Mouse (Mus musculus): Measurements from ENCODE around the gene Lima1. TPM values are rescaled to one million over a fixed set of nuclear protein-coding genes. Genes with fewer than 3 reads are reported as not detected.

The Lima1 gene
- polyA plus RNA-seq, 1 experiment from 2014 or later = 77.1 TPM

DNA sequence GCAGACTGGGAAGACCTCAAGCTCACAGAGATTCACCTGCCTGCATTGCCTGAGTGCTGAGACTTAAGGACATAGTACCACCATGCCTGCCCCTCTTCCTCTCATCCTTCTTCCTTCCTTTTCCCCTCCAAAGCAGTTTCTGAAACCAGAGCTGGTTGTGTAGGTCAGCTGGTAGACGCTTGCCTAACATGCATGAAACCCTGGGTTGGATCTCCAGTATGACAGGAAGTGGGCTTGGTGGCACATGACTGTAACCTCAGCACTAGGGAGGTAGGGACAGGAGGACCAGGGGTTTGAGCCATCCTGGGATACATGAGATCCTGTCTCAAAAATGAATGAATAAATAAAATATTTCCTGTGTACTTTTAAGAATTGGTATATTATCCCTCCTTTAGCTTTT is 32.3 kb upstream of the Lima1 start:
- TF ChIP-seq EP300 (optimal IDR thresholded peaks at IDR 0.05) = no peak
- Histone ChIP-seq H3K4me3 (ENCODE audit: low read depth, low read length) (no peak overlapping the region), H3K36me3 (ENCODE audit: control insufficient read depth, insufficient read depth, low read length) (no peaks in the 10 kb centered on the region), H3K4me2 (replicated peaks; ENCODE audit: low read depth) (no peak overlapping the region), H3K4me1 (replicated peaks; ENCODE audit: control insufficient read depth, insufficient read depth) (no peaks in the 10 kb centered on the region), H3K27me3 (ENCODE audit: control insufficient read depth, insufficient read depth, low read length) (no peaks in the 10 kb centered on the region), H3K9ac (ENCODE audit: low read length) (no peak overlapping the region), H3K27ac (replicated peaks) (0 out of 2 replicates have a peak overlapping the region, but pooled peaks have one; percentile 13), H3K9me3 (ENCODE audit: control insufficient read depth, low read length) (no peaks in the 10 kb centered on the region)
- WGBS = 58% methylated on average over 1 of the region's 1 CpGs
- no peak for DNase-seq (ENCODE audit: low spot score)
- peak; percentile 1; the same call in 1 of the 2 replicates for ATAC-seq (ENCODE audit: low FRiP score, low TSS enrichment)

DNA sequence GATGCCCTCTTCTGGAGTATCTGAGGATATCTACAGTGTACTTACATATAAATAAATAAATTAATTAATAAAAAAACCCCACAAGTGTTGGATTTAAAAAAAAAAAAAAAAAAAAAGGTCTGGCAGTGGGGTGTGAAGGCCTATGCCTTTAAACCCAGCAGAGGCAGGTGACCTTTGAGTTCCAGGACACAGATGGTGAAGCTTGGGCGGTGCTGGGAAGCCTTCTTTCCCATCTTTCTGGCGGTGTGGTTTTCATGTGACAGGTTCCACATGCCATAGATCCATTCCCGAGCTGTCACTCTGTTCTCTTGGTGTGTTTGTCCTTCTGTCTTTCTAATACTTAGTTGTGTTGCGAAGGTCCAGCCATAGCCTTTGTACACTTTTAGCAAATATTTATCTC is 31.8 kb upstream of the Lima1 start:
- ATAC-seq (ENCODE audit: low FRiP score, low TSS enrichment) (peak; percentile 24; the same call in 1 of the 2 replicates), DNase-seq (ENCODE audit: low spot score) (no peak)
- TF ChIP-seq CTCF (IDR thresholded peaks at IDR 0.05; ENCODE audit: low read depth) (no peak), EP300 (optimal IDR thresholded peaks at IDR 0.05) (no peak)
- whole genome bisulfite sequencing = 53% methylated on average over 4 of the region's 4 CpGs
- Histone ChIP-seq H3K27me3 (ENCODE audit: control insufficient read depth, insufficient read depth, low read length) (no peaks in the 10 kb centered on the region), H3K4me3 (ENCODE audit: low read depth, low read length) (no peak overlapping the region), H3K4me1 (replicated peaks; ENCODE audit: control insufficient read depth, insufficient read depth) (no peaks in the 10 kb centered on the region), H3K9me3 (ENCODE audit: control insufficient read depth, low read length) (no peaks in the 10 kb centered on the region), H3K27ac (replicated peaks) (0 out of 2 replicates have a peak overlapping the region, but pooled peaks have one; percentile 13), H3K36me3 (ENCODE audit: control insufficient read depth, insufficient read depth, low read length) (no peaks in the 10 kb centered on the region), H3K4me2 (replicated peaks; ENCODE audit: low read depth) (no peak overlapping the region), H3K9ac (ENCODE audit: low read length) (no peak overlapping the region)

DNA sequence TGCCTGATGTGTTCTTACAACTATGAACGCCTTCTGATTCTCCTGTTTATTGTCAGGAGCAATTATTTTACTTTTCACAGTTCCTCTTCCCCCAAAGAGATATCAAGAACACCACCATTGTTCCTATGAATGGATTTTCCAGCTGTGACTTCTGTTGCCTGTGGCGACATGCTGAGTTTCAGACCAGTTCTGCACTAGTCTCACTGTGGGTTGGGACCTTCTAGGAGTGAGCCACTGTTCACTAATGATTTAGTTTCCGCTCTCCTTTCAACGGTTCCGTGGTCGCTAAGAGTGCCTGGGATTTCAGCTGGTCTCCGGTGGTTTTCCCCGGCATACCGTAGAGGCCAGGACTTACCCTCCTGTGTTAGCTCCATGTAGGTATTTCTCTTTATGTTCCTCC is 29.6 kb upstream of the Lima1 start:
- WGBS = 71% methylated on average over 9 of the region's 9 CpGs
- Histone ChIP-seq H3K27ac (replicated peaks) (no peak overlapping the region), H3K4me2 (replicated peaks; ENCODE audit: low read depth) (no peak overlapping the region), H3K27me3 (ENCODE audit: control insufficient read depth, insufficient read depth, low read length) (no peaks in the 10 kb centered on the region), H3K4me3 (ENCODE audit: low read depth, low read length) (no peak overlapping the region), H3K9ac (ENCODE audit: low read length) (no peak overlapping the region), H3K36me3 (ENCODE audit: control insufficient read depth, insufficient read depth, low read length) (no peaks in the 10 kb centered on the region), H3K4me1 (replicated peaks; ENCODE audit: control insufficient read depth, insufficient read depth) (no peaks in the 10 kb centered on the region), H3K9me3 (ENCODE audit: control insufficient read depth, low read length) (no peaks in the 10 kb centered on the region)
- TF ChIP-seq CTCF (IDR thresholded peaks at IDR 0.05; ENCODE audit: low read depth) = no peak
- TF ChIP-seq EP300 (optimal IDR thresholded peaks at IDR 0.05) = no peak
- ATAC-seq (ENCODE audit: low FRiP score, low TSS enrichment) (no peak), DNase-seq (ENCODE audit: low spot score) (no peak)

DNA sequence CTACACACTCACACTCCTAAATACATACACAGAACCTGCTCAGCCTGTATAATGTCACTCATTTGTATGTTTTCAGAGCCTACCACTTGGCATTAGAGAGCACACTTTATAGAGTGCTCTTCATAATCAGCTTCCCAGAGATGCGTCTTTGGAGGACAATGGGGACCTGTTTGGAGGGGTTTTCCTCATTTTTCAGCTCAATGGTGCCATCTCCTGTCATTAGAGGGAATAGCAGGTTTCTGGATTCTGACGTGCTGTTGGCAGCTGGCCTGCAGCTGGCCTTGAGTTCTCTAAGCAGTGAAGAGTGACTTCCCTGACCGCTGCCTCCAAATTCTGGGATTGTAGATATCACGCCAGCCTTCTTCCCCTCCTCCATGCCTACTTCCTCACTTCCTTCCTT is 29.1 kb upstream of the Lima1 start:
- WGBS = 4% methylated on average over 4 of the region's 4 CpGs
- H3K36me3 ChIP-seq (ENCODE audit: control insufficient read depth, insufficient read depth, low read length) = no peaks in the 10 kb centered on the region
- TF ChIP-seq EP300 (optimal IDR thresholded peaks at IDR 0.05) (no peak), CTCF (IDR thresholded peaks at IDR 0.05; ENCODE audit: low read depth) (peak; percentile 94)
- H3K4me2 ChIP-seq (replicated peaks; ENCODE audit: low read depth) = no peak overlapping the region
- H3K9me3 ChIP-seq (ENCODE audit: control insufficient read depth, low read length) = no peaks in the 10 kb centered on the region
- ATAC-seq (ENCODE audit: low FRiP score, low TSS enrichment) = peak; percentile 41; the same call in 1 of the 2 replicates
- no peaks in the 10 kb centered on the region for H3K4me1 ChIP-seq (replicated peaks; ENCODE audit: control insufficient read depth, insufficient read depth)
- no peak overlapping the region for H3K9ac ChIP-seq (ENCODE audit: low read length)
- no peak overlapping the region for H3K4me3 ChIP-seq (ENCODE audit: low read depth, low read length)
- DNase-seq (ENCODE audit: low spot score) = peak; percentile 74
- no peaks in the 10 kb centered on the region for H3K27me3 ChIP-seq (ENCODE audit: control insufficient read depth, insufficient read depth, low read length)
- H3K27ac ChIP-seq (replicated peaks) = no peak overlapping the region

DNA sequence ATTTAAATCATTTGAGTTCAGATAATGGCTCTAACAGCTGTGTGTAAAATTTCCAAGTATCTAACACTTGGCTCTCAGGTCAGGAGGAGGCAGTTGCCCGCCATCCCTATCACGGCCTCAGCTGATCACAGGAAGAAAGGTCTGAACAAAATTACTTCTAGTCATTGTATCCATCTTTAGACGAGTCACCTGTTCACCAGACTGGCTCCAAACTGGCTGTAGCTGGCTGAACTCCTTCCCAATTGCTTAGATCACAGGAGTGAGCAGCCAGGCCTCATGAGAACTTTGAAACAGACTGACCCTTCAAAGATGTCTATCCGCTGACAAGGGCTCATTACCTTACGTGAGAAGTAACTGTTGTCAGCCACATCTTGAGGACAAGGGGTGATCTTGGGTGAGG is 28.0 kb upstream of the Lima1 start:
- Histone ChIP-seq H3K27me3 (ENCODE audit: control insufficient read depth, insufficient read depth, low read length) (no peaks in the 10 kb centered on the region), H3K4me2 (replicated peaks; ENCODE audit: low read depth) (no peak overlapping the region), H3K4me1 (replicated peaks; ENCODE audit: control insufficient read depth, insufficient read depth) (no peaks in the 10 kb centered on the region), H3K9me3 (ENCODE audit: control insufficient read depth, low read length) (no peaks in the 10 kb centered on the region), H3K4me3 (ENCODE audit: low read depth, low read length) (no peak overlapping the region), H3K9ac (ENCODE audit: low read length) (no peak overlapping the region), H3K36me3 (ENCODE audit: control insufficient read depth, insufficient read depth, low read length) (no peaks in the 10 kb centered on the region), H3K27ac (replicated peaks) (no peak overlapping the region)
- TF ChIP-seq CTCF (IDR thresholded peaks at IDR 0.05; ENCODE audit: low read depth) (no peak), EP300 (optimal IDR thresholded peaks at IDR 0.05) (no peak)
- DNase-seq (ENCODE audit: low spot score) = no peak
- no peak for ATAC-seq (ENCODE audit: low FRiP score, low TSS enrichment)
- 80% methylated on average over 5 of the region's 5 CpGs for WGBS

DNA sequence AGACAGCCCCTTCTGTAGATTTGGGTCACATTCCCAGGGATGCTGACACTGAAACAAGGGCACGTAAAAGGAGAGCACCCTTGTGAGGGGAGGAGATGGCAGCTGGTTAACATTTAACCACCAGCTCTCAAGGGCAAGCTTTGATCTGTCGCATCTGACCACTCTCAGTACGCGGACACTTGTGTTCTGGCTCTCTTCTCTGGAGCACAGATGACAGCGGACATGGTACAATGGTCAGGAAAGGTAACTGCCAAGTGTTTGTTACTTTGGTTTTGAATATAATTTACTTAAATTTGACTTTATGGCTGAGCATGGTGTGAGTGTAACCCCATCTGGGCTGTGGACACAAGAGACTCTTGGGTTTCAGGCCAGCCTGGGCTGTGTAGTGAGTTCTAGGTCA is 27.5 kb upstream of the Lima1 start:
- no peaks in the 10 kb centered on the region for H3K27me3 ChIP-seq (ENCODE audit: control insufficient read depth, insufficient read depth, low read length)
- ATAC-seq (ENCODE audit: low FRiP score, low TSS enrichment) = no peak
- H3K9ac ChIP-seq (ENCODE audit: low read length) = no peak overlapping the region
- no peak for TF ChIP-seq EP300 (optimal IDR thresholded peaks at IDR 0.05)
- no peak for TF ChIP-seq CTCF (IDR thresholded peaks at IDR 0.05; ENCODE audit: low read depth)
- no peak overlapping the region for H3K4me2 ChIP-seq (replicated peaks; ENCODE audit: low read depth)
- no peaks in the 10 kb centered on the region for H3K9me3 ChIP-seq (ENCODE audit: control insufficient read depth, low read length)
- WGBS = 78% methylated on average over 5 of the region's 5 CpGs
- DNase-seq (ENCODE audit: low spot score) = no peak
- H3K4me3 ChIP-seq (ENCODE audit: low read depth, low read length) = no peak overlapping the region
- no peak overlapping the region for H3K27ac ChIP-seq (replicated peaks)
- no peaks in the 10 kb centered on the region for H3K4me1 ChIP-seq (replicated peaks; ENCODE audit: control insufficient read depth, insufficient read depth)
- H3K36me3 ChIP-seq (ENCODE audit: control insufficient read depth, insufficient read depth, low read length) = no peaks in the 10 kb centered on the region

Measured in stomach, postnatal 0 days (tissue).